Mouse (Mus musculus): ENCODE results near the gene Rflnb.

DNA sequence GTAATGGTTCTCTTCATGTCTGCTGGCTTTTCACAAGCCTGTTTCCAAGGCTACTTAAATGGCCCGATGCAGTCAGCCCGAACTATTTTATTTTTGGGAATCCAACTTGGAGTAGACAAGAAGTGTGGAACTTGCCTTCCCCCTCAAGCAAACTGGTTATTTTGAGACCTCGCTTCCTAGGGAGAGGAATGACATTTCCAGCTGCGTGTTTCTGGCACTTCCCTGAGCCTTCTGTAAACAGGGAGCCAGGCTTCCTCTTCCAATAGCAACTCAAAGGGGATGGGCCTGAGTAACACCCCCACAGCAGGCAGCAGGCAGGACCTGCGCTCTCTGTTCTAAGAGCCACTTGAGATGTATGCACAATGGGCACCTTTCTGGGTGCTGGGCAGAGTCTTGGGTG is 15.3 kb upstream of the Rflnb start:
- TF ChIP-seq POLR2A (IDR thresholded peaks at IDR 0.05; ENCODE audit: borderline replicate concordance, low read depth, low read length), result no peak
- TF ChIP-seq CTCF (IDR thresholded peaks at IDR 0.05; ENCODE audit: low read depth, low read length), result no peak

Measured in bone marrow macrophage, adult 2 months (primary cell).